Mouse (Mus musculus) lung, postnatal 14 days (tissue): Measurements from ENCODE around the gene Ing2.
A peak's percentile ranks its signal among the peaks of the same experiment; 100 is the strongest.

Source experiments
- DNase-seq: peaks from one replicate; pipeline ENCODE4 v3.0.0; 2021

Ing2 gene

DNA sequence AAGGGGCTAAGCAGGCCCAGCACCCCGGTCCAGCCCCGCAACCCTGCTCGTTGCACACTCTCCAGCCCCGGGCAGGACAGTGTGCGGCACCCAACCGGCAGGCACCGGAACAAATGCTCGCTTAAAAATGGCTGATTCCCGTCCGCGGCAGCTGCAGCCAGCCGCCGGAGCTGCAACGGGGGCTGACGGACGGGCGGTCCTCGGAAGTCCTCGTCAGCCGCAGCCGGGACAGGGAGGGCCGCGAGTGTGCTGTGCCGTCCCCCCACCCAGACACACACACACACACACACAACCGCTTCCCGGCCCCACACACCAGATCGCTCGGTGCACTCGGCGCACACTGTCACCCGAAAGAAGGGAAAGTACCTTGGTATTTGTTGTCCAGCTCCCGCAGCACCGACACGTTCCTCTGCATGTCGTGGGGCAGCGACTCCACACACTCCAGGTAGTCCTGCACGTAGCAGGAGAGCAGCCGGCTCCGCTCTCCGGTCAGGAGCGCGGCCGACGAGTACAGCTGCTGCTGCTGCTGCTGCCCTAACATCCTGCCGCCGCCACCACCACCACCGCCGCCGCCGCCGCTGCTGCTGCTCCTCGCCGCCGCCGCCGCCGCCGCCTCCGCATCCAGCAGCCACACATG, 1.1 kb downstream of the Ing2 start:
- no peak for DNase-seq

DNA sequence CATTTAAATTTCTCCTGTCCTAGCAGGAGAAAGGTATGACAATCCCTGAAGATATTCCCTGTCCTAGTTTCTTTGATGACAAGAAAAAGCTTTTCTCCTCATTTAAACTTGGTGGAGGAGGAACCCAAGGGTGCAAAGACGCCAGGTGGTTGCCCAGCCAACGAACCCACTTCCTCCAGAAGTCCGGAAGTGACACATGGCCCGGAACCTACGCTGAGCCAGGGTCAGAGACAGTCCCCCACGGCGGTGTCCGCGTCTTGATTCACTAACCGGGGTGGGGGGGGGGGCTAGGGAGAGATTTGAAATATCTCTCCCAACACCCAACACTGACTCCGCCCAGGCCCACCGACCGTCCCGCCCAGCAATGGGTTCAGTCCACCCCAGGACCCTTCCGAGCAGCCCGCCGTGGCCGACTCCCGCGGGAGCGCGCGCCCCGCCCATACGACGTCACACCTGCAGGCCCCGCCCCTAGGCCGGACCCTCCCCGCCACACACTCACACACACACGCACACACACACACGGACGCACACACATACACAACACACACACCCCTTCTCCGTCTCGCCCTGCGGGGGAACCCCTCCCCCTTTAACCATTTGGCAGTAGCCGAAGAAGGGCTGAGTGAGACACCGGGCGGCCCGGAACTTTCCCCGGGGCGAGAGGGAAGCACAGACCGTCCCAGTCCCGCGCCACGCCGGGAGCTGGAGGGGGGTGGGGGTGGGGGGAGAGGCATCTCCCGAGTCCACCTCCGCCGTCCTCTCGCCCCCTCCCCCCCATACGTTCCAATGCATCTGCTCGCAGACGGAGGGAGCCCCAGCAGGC, 1.8 kb downstream of the Ing2 start:
- peak; percentile 94 for DNase-seq

DNA sequence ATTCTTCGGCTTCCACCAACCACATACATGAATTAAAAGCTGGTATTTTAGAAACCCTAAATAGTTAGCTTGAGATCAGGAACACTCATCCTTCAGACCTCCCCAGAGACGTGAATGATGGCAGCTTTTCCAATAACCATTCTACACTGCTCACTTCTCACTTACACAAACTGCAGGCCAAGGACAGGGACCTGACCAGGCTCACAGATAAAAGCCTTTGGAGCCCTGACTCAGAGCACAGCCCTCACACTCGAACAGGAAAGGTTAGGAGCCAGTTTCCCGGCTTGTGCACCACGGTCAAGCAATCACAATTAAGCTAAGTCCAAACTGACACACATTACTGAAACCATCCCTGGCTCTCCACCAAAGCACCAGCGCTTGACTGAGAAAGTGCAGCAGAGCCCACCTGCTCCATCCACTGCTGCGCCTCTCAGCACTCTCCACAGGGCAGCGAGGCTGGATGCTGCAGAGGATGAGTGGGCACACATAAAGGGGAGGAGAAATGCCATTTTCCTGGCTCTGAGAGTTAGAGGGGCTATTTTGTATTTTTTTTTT, 11.0 kb downstream of the Ing2 start:
- no peak for DNase-seq

DNA sequence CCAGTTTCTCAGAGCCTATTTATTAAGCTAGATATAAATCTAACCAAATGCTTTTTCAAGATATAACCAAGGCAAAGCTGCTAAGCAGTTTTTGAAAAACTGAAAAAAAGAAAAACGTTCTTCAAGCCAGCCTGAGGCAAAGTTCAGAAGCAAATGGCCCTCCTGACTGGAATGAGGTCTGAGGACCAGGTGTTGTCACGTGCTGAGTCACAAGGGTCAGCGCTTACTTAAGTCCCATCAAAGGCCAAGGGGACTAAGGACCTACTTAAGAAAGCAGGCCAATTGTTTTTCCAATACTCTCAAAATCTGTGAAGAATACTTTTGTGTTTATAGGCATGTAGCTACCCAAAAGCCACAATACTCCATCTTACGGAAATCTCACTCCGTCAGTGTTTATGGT, 12.2 kb downstream of the Ing2 start:
- peak; percentile 22 for DNase-seq

- DNase-seq = no peak
Measured at GRCm38 (mm10) chr8:47662716-47663115, 12.6 kb downstream of the Ing2 start.

DNA sequence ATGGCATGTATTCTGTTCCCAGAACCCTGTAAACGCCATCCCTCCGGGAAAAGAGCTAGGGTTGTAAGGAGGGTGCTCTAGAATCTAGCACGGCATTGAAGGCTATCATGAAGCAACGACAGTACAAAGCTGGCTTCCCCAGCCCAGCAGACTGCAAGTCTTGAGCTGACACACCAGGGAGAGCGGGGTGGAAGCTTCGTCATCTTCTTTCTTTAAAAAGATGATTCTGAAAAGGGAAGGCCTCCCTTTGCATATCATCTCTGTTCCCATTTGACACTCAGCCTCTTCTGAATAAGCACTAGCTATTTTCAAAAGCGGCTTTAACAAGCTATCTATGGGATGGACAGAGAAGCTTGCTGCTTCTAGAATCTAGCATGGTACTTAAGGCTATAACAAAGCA, 15.0 kb downstream of the Ing2 start:
- no peak for DNase-seq

DNA sequence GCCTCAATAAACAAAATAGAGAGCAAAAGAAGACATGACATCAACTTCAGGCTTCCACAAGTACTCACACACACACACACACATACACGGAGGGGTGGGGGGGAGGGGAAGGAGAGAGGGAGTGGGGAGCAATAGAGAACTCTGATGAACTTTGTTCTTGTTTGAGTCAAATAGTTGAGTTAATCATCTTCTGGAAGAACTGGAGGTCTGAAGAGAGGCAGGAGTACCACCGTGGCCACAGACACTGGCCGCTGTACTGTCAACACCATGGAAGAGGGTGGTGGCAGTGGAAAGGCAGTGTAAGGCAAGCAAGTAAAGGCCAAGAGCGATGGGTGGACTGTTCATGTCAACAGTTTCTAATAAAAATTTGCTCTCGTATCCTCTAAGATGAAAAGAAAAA, 15.9 kb downstream of the Ing2 start:
- no peak for DNase-seq

DNA sequence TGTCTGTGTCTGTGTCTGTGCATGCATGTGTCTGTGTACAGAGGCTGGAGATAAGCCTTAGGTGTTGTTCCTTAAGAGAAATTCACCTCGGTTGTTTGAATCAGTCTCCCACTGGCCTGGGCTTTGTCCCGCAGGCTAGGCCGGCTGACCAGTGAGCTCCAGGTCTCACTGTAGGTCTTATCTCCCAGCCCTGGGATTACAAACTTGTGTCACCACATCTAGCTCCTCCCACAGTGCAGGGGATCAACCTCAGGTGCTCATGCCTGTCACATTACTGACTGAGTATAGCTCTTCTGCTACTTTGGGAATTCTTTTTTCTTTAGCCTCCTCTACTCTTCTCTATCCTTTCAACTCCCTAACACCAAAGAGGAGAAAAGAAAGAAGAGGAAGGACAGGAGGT, 20.9 kb downstream of the Ing2 start:
- no peak for DNase-seq

DNA sequence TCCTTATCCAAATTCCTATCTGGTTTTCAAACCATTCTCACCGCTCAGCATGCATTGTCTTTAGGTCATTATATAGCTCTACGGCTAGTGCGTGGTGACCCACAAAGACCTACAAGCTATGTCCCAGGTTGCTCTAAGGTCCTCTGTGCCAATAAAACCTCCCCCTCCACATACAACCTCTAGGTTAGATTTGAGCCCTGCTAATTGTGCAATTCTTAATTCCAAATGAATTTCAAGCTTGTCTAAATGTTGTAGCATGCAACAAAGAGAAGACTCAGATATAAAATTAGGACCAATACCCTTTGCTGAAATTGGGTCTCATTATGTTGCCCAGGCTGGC, 22.6 kb downstream of the Ing2 start:
- no peak for DNase-seq

- DNase-seq = no peak
Measured at GRCm38 (mm10) chr8:47651913-47652736, 23.2 kb downstream of the Ing2 start.

DNA sequence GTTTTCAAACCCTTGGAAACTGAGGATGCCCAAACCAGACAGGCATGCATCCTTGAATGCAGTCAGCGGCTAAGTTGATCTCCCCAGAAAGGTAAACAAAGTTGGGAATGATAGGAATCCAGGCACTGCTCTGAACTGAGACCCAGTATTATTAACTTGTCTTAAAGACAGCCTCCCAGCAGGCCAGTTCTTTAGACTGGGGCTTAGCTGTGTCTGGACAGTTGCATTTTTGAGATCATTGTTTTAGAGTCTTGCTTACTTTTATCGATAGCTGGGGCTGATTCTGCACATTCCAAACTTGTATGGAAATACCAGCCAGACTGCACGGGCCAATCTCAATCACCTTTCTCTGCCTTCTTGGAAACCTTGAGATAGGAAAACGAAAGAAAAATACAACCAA, 24.5 kb downstream of the Ing2 start:
- no peak for DNase-seq

DNA sequence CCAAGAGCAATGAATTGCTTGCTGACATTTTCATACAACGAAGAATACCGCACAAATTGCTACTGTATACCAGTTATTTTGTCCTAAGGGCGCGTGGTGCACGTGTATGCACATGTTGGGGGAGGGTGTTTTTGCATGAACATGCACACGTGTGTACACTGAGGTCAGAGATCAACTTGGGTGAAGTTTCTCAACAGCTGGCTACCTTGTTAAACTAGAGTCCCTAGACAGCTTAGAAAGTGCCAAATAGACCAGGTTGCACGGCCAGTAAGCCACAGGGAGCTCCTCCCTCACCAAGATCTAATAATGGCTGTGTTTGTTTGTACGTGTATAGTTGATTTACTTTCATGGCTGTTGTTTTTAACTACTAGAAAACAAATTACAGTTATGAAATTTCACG, 25.8 kb downstream of the Ing2 start:
- DNase-seq = no peak

GRCm38 (mm10) chr8:47642514-47643064, 32.8 kb downstream of the Ing2 start:
- DNase-seq = no peak

DNA sequence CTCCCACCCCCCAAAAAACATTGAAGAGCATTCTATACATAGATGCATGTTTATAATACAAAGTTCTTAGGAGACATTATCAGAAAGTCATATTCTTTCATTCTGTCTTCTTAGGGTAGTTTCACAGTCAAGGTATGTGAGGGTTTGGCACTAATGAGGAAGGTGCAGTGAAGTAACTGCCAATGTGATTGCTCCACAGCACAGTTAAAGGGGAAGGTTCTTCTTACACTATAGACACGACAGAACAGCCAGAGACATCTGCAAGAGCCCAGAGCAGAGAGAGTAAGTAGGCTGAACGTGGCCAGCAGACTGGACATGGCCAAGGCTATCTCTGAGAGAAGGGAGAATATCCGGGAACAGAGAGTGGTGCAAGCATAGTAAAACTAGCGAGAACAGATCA, 38.2 kb downstream of the Ing2 start:
- DNase-seq = no peak

GRCm38 (mm10) chr8:47636032-47636431, 39.3 kb downstream of the Ing2 start:
- no peak for DNase-seq

- no peak for DNase-seq
Measured at GRCm38 (mm10) chr8:47634791-47635341, 40.5 kb downstream of the Ing2 start.

GRCm38 (mm10) chr8:47621144-47621543, 54.2 kb downstream of the Ing2 start:
- DNase-seq = no peak
